Mouse (Mus musculus) midbrain, embryonic 12.5 days (tissue): ENCODE data around the gene Gatd1. TPM values are rescaled to one million over a fixed set of nuclear protein-coding genes. Genes with fewer than 3 reads are reported as not detected.

ENCODE experiments used
- ATAC-seq: fragments of 200-750 bp; cut with Nextera tagmentation; 2 replicates; pipeline ENCODE4 v1.8.0; 2017; ENCODE audit warnings: low read depth, moderate TSS enrichment, moderate library complexity; ENCODE audit not compliant: low FRiP score
- H3K27ac ChIP-seq: fragments of 300-500 bp; sonication (generic); replicated peaks from 2 replicates; pipeline ENCODE4 v1.5.1; 2016; ENCODE audit warnings: mild to moderate bottlenecking
- H3K27me3 ChIP-seq: fragments of 300-500 bp; sonication (generic); 2 replicates; pipeline ENCODE4 v1.6.1; 2016; ENCODE audit warnings: mild to moderate bottlenecking
- H3K36me3 ChIP-seq: fragments of 300-500 bp; sonication (generic); 2 replicates; pipeline ENCODE4 v1.6.1; 2016
- H3K4me1 ChIP-seq: fragments of 300-500 bp; sonication (generic); 2 replicates; pipeline ENCODE4 v1.6.1; 2016
- H3K4me2 ChIP-seq: fragments of 300-500 bp; sonication (generic); replicated peaks from 2 replicates; pipeline ENCODE4 v1.6.1; 2016; ENCODE audit warnings: mild to moderate bottlenecking, moderate library complexity
- H3K4me3 ChIP-seq: fragments of 300-500 bp; sonication (generic); 2 replicates; pipeline ENCODE4 v1.5.1; 2016; ENCODE audit warnings: mild to moderate bottlenecking
- H3K9ac ChIP-seq: fragments of 300-500 bp; sonication (generic); replicated peaks from 2 replicates; pipeline ENCODE4 v1.6.1; 2016; ENCODE audit warnings: mild to moderate bottlenecking, moderate library complexity
- H3K9me3 ChIP-seq: fragments of 300-500 bp; sonication (generic); 2 replicates; pipeline ENCODE4 v1.6.1; 2016; ENCODE audit warnings: mild to moderate bottlenecking
- WGBS: fragments of 180-500 bp; shearing (Covaris S2); methylation state at CpG from one replicate; pipeline ENCODE4 v1.1.7; 2016; 5-methylcytosine and 5-hydroxymethylcytosine counted together
- polyA plus RNA-seq: library from polyadenylated mRNA; unstranded; fragments of >200 nt; fragmentation: Nextera tagmentation; extraction: Ambion mirVana; gene quantifications from 2 replicates; pipeline ENCODE4 v1.2.1, GENCODE M21; 2016

The Gatd1 gene
- 47.0 and 48.2 TPM in 2 replicates for polyA plus RNA-seq

- Histone ChIP-seq H3K4me1 (peaks cover 15% of the 10 kb centered on the region), H3K4me2 (peak within 1 kb of the TSS; percentile 90), H3K9me3 (no peaks in the 10 kb centered on the region), H3K27ac (peak within 1 kb of the TSS; percentile 85), H3K36me3 (peaks cover 19% of the 10 kb centered on the region), H3K4me3 (peak within 1 kb of the TSS; percentile 61), H3K9ac (peak within 1 kb of the TSS; percentile 85), H3K27me3 (no peaks in the 10 kb centered on the region; the same call in 1 of the 2 replicates)
- ATAC-seq = peak; percentile 90
- under 1% methylated on average over 54 of the region's 56 CpGs for WGBS
These were observed at the start of gene Gatd1 for GRCm38 (mm10) chr7:141413809-141414584. Gene Gatd1 (minus strand): TSS chr7:141414136.

GRCm38 (mm10) chr7:141462333-141462821 lies 48.4 kb upstream of the Gatd1 start:
- no peak for ATAC-seq
- 19% methylated on average over 5 of the region's 5 CpGs for WGBS
- Histone ChIP-seq H3K4me2 (peak overlapping the region; percentile 54), H3K4me3 (peak overlapping the region; percentile 40; the same call in 1 of the 2 replicates), H3K27ac (no peak overlapping the region), H3K4me1 (peaks cover 27% of the 10 kb centered on the region), H3K36me3 (peaks cover 15% of the 10 kb centered on the region; the same call in 1 of the 2 replicates), H3K9ac (no peak overlapping the region), H3K27me3 (peaks cover 87% of the 10 kb centered on the region), H3K9me3 (no peaks in the 10 kb centered on the region)

GRCm38 (mm10) chr7:141461521-141462332 lies 47.8 kb upstream of the Gatd1 start:
- H3K9me3 ChIP-seq = no peaks in the 10 kb centered on the region
- H3K27me3 ChIP-seq = peaks cover 89% of the 10 kb centered on the region
- H3K36me3 ChIP-seq = peaks cover 15% of the 10 kb centered on the region; the same call in 1 of the 2 replicates
- H3K27ac ChIP-seq = no peak overlapping the region
- H3K9ac ChIP-seq = peak overlapping the region; percentile 49; the same call in 1 of the 2 replicates
- H3K4me1 ChIP-seq = peaks cover 21% of the 10 kb centered on the region
- 2% methylated on average over 55 of the region's 59 CpGs for WGBS
- peak overlapping the region; percentile 54 for H3K4me2 ChIP-seq
- peak overlapping the region; percentile 40 for H3K4me3 ChIP-seq
- ATAC-seq = no peak

- ATAC-seq = no peak
- Histone ChIP-seq H3K4me1 (peaks cover 27% of the 10 kb centered on the region), H3K4me3 (peak within 1 kb of the TSS; percentile 40), H3K27me3 (peaks cover 86% of the 10 kb centered on the region), H3K9me3 (no peaks in the 10 kb centered on the region), H3K4me2 (peak within 1 kb of the TSS; percentile 54), H3K36me3 (peaks cover 15% of the 10 kb centered on the region; the same call in 1 of the 2 replicates), H3K9ac (peak within 1 kb of the TSS; percentile 49; the same call in 1 of the 2 replicates), H3K27ac (no peak within 1 kb of the TSS)
- 71% methylated on average over 15 of the region's 15 CpGs for WGBS
These were observed 46.6 kb upstream of the Gatd1 start, which contains the start of gene Cracr2b for GRCm38 (mm10) chr7:141460391-141461113. Gene Cracr2b (plus strand): TSS chr7:141461094.

- no peak for ATAC-seq
- Histone ChIP-seq H3K27ac (no peak overlapping the region), H3K27me3 (peaks cover 80% of the 10 kb centered on the region), H3K4me3 (no peak overlapping the region), H3K36me3 (peaks cover 15% of the 10 kb centered on the region; the same call in 1 of the 2 replicates), H3K4me1 (peaks cover 27% of the 10 kb centered on the region), H3K9me3 (no peaks in the 10 kb centered on the region), H3K4me2 (no peak overlapping the region), H3K9ac (no peak overlapping the region)
- 75% methylated on average over 5 of the region's 5 CpGs for WGBS
These were observed 46.1 kb upstream of the Gatd1 start for GRCm38 (mm10) chr7:141460001-141460390.

- WGBS = 95% methylated on average over 17 of the region's 17 CpGs
- Histone ChIP-seq H3K36me3 (peaks cover 15% of the 10 kb centered on the region; the same call in 1 of the 2 replicates), H3K4me1 (peaks cover 25% of the 10 kb centered on the region), H3K27ac (no peak overlapping the region), H3K4me3 (no peak overlapping the region), H3K9ac (no peak overlapping the region), H3K9me3 (no peaks in the 10 kb centered on the region), H3K27me3 (peaks cover 73% of the 10 kb centered on the region), H3K4me2 (no peak overlapping the region)
- no peak for ATAC-seq
These were observed 45.4 kb upstream of the Gatd1 start for GRCm38 (mm10) chr7:141459301-141459711.

GRCm38 (mm10) chr7:141458661-141459060 lies 44.7 kb upstream of the Gatd1 start:
- H3K9me3 ChIP-seq = no peaks in the 10 kb centered on the region
- no peak overlapping the region for H3K9ac ChIP-seq
- no peak overlapping the region for H3K27ac ChIP-seq
- no peak overlapping the region for H3K4me3 ChIP-seq
- H3K4me2 ChIP-seq = no peak overlapping the region
- WGBS = 92% methylated on average over 11 of the region's 11 CpGs
- peaks cover 15% of the 10 kb centered on the region; the same call in 1 of the 2 replicates for H3K36me3 ChIP-seq
- no peak for ATAC-seq
- peaks cover 24% of the 10 kb centered on the region for H3K4me1 ChIP-seq
- H3K27me3 ChIP-seq = peaks cover 67% of the 10 kb centered on the region

- Histone ChIP-seq H3K36me3 (peaks cover 15% of the 10 kb centered on the region; the same call in 1 of the 2 replicates), H3K27me3 (peaks cover 62% of the 10 kb centered on the region), H3K4me1 (peaks cover 24% of the 10 kb centered on the region), H3K9ac (no peak overlapping the region), H3K27ac (no peak overlapping the region), H3K4me3 (no peak overlapping the region), H3K9me3 (no peaks in the 10 kb centered on the region), H3K4me2 (no peak overlapping the region)
- ATAC-seq = no peak
- 75% methylated on average over 15 of the region's 15 CpGs for WGBS
These were observed 44.2 kb upstream of the Gatd1 start for GRCm38 (mm10) chr7:141457986-141458660.

GRCm38 (mm10) chr7:141457236-141457635 lies 43.3 kb upstream of the Gatd1 start:
- no peak for ATAC-seq

GRCm38 (mm10) chr7:141456739-141457138 lies 42.8 kb upstream of the Gatd1 start:
- 91% methylated on average over 6 of the region's 6 CpGs for WGBS
- ATAC-seq = no peak
- Histone ChIP-seq H3K27ac (no peak overlapping the region), H3K9me3 (no peaks in the 10 kb centered on the region), H3K9ac (no peak overlapping the region), H3K4me2 (peak overlapping the region; percentile 95; the same call in 1 of the 2 replicates), H3K36me3 (peaks cover 22% of the 10 kb centered on the region), H3K4me3 (no peak overlapping the region), H3K27me3 (peaks cover 48% of the 10 kb centered on the region), H3K4me1 (peaks cover 17% of the 10 kb centered on the region)

More at GRCm38 (mm10) chr7:141457236-141457635, 43.3 kb upstream of the Gatd1 start:
- no peak overlapping the region for H3K27ac ChIP-seq
- no peaks in the 10 kb centered on the region for H3K9me3 ChIP-seq
- H3K9ac ChIP-seq = no peak overlapping the region
- peaks cover 21% of the 10 kb centered on the region for H3K4me1 ChIP-seq
- H3K4me2 ChIP-seq = no peak overlapping the region
- 93% methylated on average over 14 of the region's 14 CpGs for WGBS
- no peak overlapping the region for H3K4me3 ChIP-seq
- H3K36me3 ChIP-seq = peaks cover 17% of the 10 kb centered on the region
- peaks cover 53% of the 10 kb centered on the region for H3K27me3 ChIP-seq
